Mouse (Mus musculus) ES-E14 (cell line): ENCODE measurements around the gene Gm20661.

Experiments
- CHD2 ChIP-seq: IDR thresholded peaks from 2 replicates; pipeline ENCODE4 v1.6.1; 2014; ENCODE audit warnings: mild to moderate bottlenecking, low read depth, low read length, inconsistent platforms
- HCFC1 ChIP-seq: IDR thresholded peaks from 2 replicates; pipeline ENCODE4 v1.6.1; 2012; ENCODE audit warnings: low read length, inconsistent platforms, borderline replicate concordance; ENCODE audit not compliant: insufficient read depth
- ZC3H11A ChIP-seq: IDR thresholded peaks from 2 replicates; pipeline ENCODE4 v1.6.1; 2012; ENCODE audit warnings: low read depth, mild to moderate bottlenecking, inconsistent platforms, low read length, borderline replicate concordance
- ZNF384 ChIP-seq: IDR thresholded peaks from 2 replicates; pipeline ENCODE4 v1.6.1; 2012; ENCODE audit warnings: low read depth, low read length, inconsistent platforms

GRCm38 (mm10) chr9:107982681-107983346 is at the start of gene Gm20661:
- TF ChIP-seq CHD2 (no peak), HCFC1 (no peak), ZNF384 (no peak), ZC3H11A (no peak)
